Mouse (Mus musculus): ENCODE data around the gene Ndufb6. TPM values are rescaled to one million over a fixed set of nuclear protein-coding genes. Genes with fewer than 3 reads are reported as not detected.
"Not testable (repeated sequence)": the region's sequence is repeated elsewhere in the genome, so short reads cannot be mapped to it uniquely, and the experiment has no call there.

Ndufb6 gene
- polyA plus RNA-seq (2015; fragmentation: Nextera tagmentation; extraction: Ambion mirVana), result 303 and 312 TPM in 2 replicates

DNA sequence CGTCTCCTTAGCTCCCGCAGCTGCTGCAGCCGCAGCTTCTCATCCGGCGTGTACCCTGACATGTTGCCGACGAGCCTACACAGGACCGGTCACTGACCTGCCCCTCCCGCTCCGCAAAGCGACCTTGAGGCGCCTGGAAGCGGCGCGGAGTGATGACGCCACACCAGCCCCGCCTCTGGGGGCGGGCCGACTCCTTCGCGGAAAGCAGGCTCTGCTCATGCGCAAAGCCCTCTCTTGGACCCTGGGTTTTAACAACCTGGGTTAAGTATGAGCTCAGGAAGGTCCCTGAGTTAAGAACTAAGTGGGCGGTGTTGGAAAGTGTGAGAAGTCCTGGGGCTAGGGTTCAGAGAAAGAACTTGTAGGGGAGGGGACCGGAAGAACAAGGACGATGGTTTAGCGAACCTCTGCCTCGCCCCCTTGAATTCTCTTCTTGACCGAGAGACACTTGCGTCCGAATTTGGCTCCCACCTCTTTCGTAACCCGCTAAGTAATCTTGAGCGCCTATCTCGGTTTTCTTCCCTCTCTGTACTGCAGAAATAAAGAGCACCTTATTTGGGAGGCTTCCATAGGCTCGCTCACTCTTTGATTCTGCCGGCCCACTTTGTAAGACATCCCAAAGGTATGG lies at the start of gene Ndufb6:
Gene Ndufb6 (minus strand): TSS at position 146 of the 625 bp plus-strand sequence.
- H3K27ac ChIP-seq, result peak within 1 kb of the TSS; percentile 69
- peaks cover 3% of the 10 kb centered on the region; the same call in 1 of the 2 replicates for H3K36me3 ChIP-seq (replicated peaks)
- H3K4me1 ChIP-seq, result peaks cover 12% of the 10 kb centered on the region
- H3K9ac ChIP-seq, result peak within 1 kb of the TSS; percentile 95
- H3K4me2 ChIP-seq, result peak within 1 kb of the TSS; percentile 89
- ATAC-seq (replicated peaks), result peak; percentile 95
- H3K4me3 ChIP-seq, result peak within 1 kb of the TSS; percentile 99
- H3K27me3 ChIP-seq (replicated peaks), result no peaks in the 10 kb centered on the region
- WGBS, result under 1% methylated on average over 36 of the region's 36 CpGs
- no peaks in the 10 kb centered on the region for H3K9me3 ChIP-seq

DNA sequence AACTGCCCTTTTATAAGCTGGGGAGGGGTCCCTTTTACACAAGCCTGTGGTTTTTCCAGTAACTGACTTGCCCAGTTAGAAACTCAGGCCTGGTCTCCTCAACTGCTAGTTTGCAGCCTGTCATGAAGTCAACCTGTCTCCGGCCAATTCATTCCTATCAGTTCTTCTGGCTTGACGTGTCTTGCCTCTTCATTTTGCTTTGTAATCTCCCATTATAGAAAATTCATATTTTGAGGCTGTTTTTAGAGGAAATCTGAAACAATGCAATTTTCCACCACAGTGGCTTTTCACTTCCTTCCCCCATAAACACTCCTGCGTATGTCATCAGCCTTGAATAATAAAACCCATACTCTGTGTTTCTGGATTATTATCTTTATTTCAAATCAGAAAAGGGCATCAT lies 47.9 kb upstream of the Ndufb6 start:
- Histone ChIP-seq H3K9me3 (no peaks in the 10 kb centered on the region), H3K4me3 (no peak overlapping the region), H3K36me3 (replicated peaks) (no peaks in the 10 kb centered on the region), H3K4me2 (no peak overlapping the region), H3K4me1 (no peaks in the 10 kb centered on the region), H3K27ac (no peak overlapping the region), H3K27me3 (replicated peaks) (no peaks in the 10 kb centered on the region), H3K9ac (no peak overlapping the region)
- no peak for ATAC-seq (replicated peaks)
- 93% methylated on average over 3 of the region's 3 CpGs for WGBS

DNA sequence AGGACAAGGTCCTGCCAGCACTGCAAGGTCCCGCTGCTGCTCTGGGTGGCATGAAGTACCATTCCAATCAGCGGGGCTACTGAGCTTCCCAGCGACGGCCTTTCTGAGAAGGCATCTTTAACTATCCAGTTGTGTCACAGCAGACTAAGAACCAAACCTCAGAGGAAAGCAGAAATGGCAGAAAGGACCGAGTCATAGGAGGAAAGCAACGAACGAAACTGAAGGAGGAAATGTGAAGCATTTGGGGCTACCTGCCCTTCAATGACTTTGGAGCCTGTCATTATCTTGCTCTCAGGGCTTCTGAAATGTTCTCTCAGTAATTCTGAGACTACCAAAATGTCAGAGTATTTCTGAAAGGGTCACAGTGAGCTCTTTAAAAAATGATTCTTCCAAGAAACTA lies 45.4 kb upstream of the Ndufb6 start:
- no peaks in the 10 kb centered on the region for H3K4me1 ChIP-seq
- H3K4me3 ChIP-seq, result no peak overlapping the region
- no peaks in the 10 kb centered on the region for H3K36me3 ChIP-seq (replicated peaks)
- no peak for ATAC-seq (replicated peaks)
- WGBS, result 87% methylated on average over 7 of the region's 7 CpGs
- no peak overlapping the region for H3K27ac ChIP-seq
- H3K27me3 ChIP-seq (replicated peaks), result no peaks in the 10 kb centered on the region
- no peak overlapping the region for H3K9ac ChIP-seq
- H3K4me2 ChIP-seq, result no peak overlapping the region
- no peaks in the 10 kb centered on the region for H3K9me3 ChIP-seq

DNA sequence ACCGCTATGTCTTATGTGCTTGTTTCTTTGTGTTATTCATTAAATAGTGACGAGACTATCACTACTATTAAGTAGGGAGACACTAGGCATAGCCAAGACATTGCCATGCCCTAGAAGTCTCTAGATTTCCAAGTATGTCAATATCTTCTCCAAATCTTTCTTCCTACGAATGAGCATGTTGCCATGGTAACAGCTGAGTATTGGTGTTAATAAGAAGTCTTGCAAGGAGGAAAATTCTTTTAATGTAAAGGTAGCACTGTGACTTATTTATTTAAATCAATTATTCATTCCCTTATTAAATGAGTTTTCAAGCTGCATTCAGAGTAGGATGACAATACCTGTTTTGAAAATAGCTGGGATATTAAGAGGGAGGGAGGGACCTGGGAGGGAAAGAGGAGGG lies 38.2 kb upstream of the Ndufb6 start:
- Histone ChIP-seq H3K4me1 (no peaks in the 10 kb centered on the region), H3K4me2 (no peak overlapping the region), H3K36me3 (replicated peaks) (no peaks in the 10 kb centered on the region), H3K9me3 (no peaks in the 10 kb centered on the region), H3K27ac (no peak overlapping the region), H3K4me3 (no peak overlapping the region), H3K27me3 (replicated peaks) (no peaks in the 10 kb centered on the region), H3K9ac (no peak overlapping the region)
- 63% methylated on average over 3 of the region's 3 CpGs for WGBS
- peak; percentile 65 for ATAC-seq (replicated peaks)

DNA sequence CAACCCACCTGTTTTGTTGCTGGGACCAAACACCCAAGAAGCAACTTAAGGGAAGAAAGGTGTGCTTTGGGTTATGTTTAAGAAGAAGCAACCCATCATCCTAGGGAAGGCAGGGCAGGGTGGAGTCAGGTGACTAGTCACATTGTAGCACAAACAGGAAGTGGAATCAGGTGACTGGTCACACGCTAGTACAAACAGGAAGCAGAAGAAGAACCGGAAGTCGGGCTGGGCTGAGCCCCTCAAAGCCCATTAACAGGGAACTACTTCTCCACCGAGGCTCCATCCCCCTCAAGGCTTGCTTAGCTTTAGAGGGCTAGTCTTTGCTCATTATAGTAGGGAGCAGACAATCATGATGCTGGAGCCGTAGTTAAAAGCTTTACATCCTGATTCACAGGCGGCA lies 33.8 kb upstream of the Ndufb6 start:
- Histone ChIP-seq H3K9ac (no peak overlapping the region), H3K4me1 (no peaks in the 10 kb centered on the region), H3K4me2 (no peak overlapping the region), H3K27ac (no peak overlapping the region), H3K4me3 (no peak overlapping the region), H3K27me3 (replicated peaks) (no peaks in the 10 kb centered on the region), H3K9me3 (no peaks in the 10 kb centered on the region), H3K36me3 (replicated peaks) (no peaks in the 10 kb centered on the region)
- ATAC-seq (replicated peaks), result no peak
- WGBS, result 88% methylated on average over 6 of the region's 6 CpGs

DNA sequence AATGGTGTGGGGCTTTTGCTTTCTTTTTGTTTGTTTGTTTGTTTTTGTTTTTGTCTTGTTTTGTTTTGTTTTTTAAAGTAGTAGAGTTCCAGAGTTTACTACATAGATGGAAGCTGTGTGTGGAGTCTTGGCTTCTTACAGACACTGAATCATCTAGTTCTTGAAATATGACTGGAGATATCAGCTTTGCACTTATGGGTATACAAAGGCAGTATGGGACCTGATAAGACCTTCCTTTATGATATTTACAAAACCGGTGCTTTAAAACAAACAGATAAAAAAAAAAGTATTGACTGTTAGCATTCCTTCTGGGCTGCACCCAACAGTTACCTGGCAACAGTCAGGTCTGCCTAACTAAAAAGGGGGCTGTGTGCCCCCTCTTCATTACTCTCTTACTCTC lies 33.0 kb upstream of the Ndufb6 start:
- 88% methylated on average over 1 of the region's 1 CpGs for WGBS
- Histone ChIP-seq H3K4me3 (no peak overlapping the region), H3K36me3 (replicated peaks) (no peaks in the 10 kb centered on the region), H3K27me3 (replicated peaks) (no peaks in the 10 kb centered on the region), H3K9me3 (no peaks in the 10 kb centered on the region), H3K9ac (no peak overlapping the region), H3K27ac (no peak overlapping the region), H3K4me1 (no peaks in the 10 kb centered on the region), H3K4me2 (no peak overlapping the region)
- ATAC-seq (replicated peaks), result no peak

DNA sequence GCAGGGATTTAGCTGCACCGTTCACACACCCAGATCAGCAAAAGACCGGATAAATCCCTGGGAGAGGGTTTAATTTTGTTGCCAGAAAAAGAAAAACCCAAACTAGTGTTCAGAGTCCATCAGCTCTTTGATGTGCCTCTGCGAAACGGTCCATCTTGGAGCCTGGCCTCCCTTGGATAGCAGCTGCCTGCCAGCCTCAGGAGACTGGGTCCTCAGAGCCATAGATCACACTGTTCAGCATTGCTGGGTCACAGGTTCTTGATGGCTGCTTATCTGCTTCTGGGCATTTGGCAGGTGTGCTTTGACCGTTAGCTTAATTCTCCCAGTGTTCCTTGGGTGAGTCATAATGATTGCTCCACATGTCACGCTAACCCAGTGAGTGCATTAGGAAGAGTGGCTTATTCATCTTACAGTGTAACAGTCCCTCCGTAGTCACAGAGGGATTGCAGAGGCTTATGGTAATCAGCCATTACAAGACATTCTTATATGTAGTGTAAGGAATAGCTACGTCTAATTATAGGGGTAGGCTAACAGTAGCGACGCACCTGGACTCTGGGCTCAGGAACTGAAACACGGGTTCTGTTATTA lies 31.7 kb upstream of the Ndufb6 start:
- Histone ChIP-seq H3K4me3 (no peak overlapping the region), H3K9me3 (no peaks in the 10 kb centered on the region), H3K27ac (no peak overlapping the region), H3K4me1 (no peaks in the 10 kb centered on the region), H3K4me2 (no peak overlapping the region), H3K36me3 (replicated peaks) (no peaks in the 10 kb centered on the region), H3K9ac (no peak overlapping the region), H3K27me3 (replicated peaks) (no peaks in the 10 kb centered on the region)
- 55% methylated on average over 11 of the region's 11 CpGs for WGBS
- peak; percentile 71 for ATAC-seq (replicated peaks)

DNA sequence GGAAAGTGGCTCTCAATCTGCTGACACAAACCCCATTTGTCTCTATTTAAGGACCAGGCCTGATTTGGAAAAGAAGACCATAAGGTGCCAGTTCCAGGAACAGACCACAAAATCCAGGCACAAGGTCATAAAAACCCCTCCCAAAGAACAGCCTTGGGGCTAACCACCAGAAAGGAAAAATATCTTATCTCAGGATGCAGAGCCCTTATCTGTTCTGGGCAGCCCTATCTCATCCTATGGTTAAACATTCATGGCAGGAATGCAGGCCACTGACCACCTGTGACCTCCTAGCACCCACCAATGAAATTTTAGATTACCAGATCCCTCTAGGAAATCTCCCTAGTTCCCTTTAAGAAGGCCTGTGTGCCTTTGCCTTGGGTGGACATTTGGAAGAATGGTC lies 30.5 kb upstream of the Ndufb6 start:
- no peaks in the 10 kb centered on the region for H3K27me3 ChIP-seq (replicated peaks)
- no peaks in the 10 kb centered on the region for H3K36me3 ChIP-seq (replicated peaks)
- H3K4me2 ChIP-seq, result no peak overlapping the region
- no peak overlapping the region for H3K27ac ChIP-seq
- no peak overlapping the region for H3K9ac ChIP-seq
- ATAC-seq (replicated peaks), result no peak
- no peaks in the 10 kb centered on the region for H3K4me1 ChIP-seq
- H3K4me3 ChIP-seq, result no peak overlapping the region
- H3K9me3 ChIP-seq, result no peaks in the 10 kb centered on the region

DNA sequence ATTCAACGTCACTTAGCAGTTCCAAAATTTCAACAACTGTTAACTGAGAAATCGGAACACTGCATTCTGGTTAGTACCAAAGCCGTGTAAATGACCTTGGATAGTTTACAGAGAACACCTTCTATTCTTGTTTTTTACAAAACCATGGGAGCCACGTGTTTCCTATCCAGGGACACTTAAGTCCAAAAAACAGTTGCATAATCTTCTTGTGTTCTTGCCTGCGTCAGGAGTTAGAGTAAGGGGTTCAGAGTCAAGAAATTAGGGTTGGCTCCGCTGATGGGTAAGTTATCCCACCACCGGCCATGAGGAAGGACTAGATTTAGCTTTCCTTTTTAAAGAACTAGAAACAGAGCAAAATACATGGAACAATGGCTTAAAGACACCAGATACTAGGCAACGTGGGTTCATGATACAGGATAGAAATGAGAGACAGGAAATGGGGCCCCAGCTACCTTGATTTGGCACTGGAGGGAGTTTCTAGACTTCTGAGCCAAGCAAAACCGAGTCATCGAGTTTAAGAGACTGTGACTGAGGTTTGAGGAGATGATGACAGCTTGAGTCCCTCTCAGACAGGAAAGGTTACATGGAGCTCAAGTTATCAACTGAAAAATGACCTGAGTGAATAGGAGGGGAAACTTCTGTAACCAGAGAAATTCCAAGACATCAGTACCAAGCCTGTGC lies 23.4 kb upstream of the Ndufb6 start:
- Histone ChIP-seq H3K4me2 (no peak overlapping the region), H3K36me3 (replicated peaks) (no peaks in the 10 kb centered on the region), H3K9ac (no peak overlapping the region), H3K9me3 (no peaks in the 10 kb centered on the region), H3K27me3 (replicated peaks) (no peaks in the 10 kb centered on the region), H3K4me3 (no peak overlapping the region), H3K4me1 (no peaks in the 10 kb centered on the region), H3K27ac (no peak overlapping the region)
- no peak for ATAC-seq (replicated peaks)
- WGBS, result 89% methylated on average over 10 of the region's 10 CpGs

DNA sequence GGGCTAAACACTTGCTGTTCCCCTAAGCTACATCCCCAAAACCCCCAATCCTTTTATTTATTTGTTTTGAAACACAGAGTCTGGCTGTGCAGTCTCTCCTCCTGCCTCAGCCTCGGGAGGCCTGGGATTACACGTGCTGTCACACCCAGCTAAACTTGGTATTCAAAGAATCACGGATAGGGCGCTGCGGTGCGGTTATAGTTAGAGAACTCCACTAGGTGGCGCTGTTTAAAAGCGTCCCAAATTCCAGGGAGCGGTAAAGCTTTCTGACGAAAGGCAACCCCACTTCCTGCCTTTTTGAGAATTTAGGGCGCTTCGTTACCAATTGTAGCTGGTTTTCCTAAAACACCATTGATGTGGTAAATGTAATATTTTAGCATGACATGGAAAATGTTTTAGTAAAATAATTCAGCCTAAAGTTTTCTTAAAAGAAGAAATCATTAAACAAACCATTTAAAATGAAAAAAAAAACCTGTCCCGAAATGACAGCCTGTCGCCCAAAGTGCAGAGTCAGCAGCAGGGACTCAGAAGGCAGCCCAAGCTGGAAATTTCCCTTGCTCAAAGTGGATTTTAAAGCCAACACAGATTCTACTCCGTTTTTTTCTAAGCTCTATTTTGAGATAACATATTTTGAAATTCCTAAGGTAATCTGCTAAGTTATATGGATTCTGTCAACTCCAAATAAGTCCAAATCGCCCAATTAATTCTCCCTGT lies 22.0 kb upstream of the Ndufb6 start:
- H3K4me3 ChIP-seq, result no peak overlapping the region
- no peak overlapping the region for H3K9ac ChIP-seq
- H3K4me1 ChIP-seq, result no peaks in the 10 kb centered on the region
- 13% methylated on average over 16 of the region's 16 CpGs for WGBS
- peak; percentile 85 for ATAC-seq (replicated peaks)
- H3K27me3 ChIP-seq (replicated peaks), result no peaks in the 10 kb centered on the region
- no peak overlapping the region for H3K27ac ChIP-seq
- no peaks in the 10 kb centered on the region for H3K9me3 ChIP-seq
- peak overlapping the region; percentile 35 for H3K4me2 ChIP-seq
- H3K36me3 ChIP-seq (replicated peaks), result no peaks in the 10 kb centered on the region

DNA sequence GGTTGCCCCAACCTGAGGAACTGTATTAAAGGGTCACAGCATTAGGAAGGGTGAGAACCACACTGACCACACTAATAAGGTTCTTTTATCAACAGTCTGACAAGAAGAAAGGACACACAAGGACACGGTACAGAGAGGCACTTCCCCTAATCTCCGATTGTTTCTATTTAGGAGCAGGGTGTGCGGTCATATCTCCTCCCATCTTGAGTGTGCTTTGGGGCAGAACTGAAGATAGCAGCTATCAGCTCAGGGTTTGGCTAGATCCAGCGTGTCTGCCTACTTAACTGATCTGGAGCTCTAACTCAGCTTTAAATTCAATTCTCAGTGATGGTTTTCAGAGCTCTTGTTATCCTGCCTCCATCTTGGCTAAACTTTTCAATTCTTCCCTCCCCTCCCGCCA lies 19.9 kb upstream of the Ndufb6 start:
- Histone ChIP-seq H3K27ac (no peak overlapping the region), H3K4me2 (no peak overlapping the region), H3K4me3 (no peak overlapping the region), H3K36me3 (replicated peaks) (no peaks in the 10 kb centered on the region), H3K27me3 (replicated peaks) (no peaks in the 10 kb centered on the region), H3K4me1 (no peaks in the 10 kb centered on the region), H3K9ac (no peak overlapping the region), H3K9me3 (no peaks in the 10 kb centered on the region)
- WGBS, result 77% methylated on average over 5 of the region's 5 CpGs
- no peak for ATAC-seq (replicated peaks)

DNA sequence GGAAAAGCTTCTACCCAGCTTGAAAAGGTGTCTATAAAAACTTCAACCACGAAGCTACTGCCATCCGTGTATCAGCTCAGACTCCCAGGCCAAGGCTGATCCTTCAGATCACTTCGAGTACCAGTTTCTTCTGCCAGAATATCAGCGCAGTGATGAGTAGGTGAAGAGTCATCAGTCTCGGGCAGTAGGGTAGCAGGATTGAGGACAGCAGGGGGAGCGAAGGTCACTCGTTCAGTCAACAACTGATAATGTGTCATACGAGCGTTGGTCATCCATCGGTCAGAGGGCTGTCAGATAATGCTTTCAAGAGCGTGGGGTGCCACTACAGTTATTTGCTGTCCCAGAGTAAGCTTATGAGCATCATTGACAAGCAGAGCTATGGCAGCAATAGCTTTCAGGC lies 12.3 kb upstream of the Ndufb6 start:
- not testable (repeated sequence) for H3K27ac ChIP-seq; ATAC-seq (replicated peaks); H3K4me3 ChIP-seq; H3K9me3 ChIP-seq; H3K4me1 ChIP-seq; H3K4me2 ChIP-seq; H3K9ac ChIP-seq; H3K36me3 ChIP-seq (replicated peaks); H3K27me3 ChIP-seq (replicated peaks)
- 93% methylated on average over 11 of the region's 11 CpGs for WGBS
